Mouse (Mus musculus) monocyte, adult 5-6 weeks (primary cell): ENCODE results near the gene Trim75. TPM values are rescaled to one million over a fixed set of nuclear protein-coding genes. Genes with fewer than 3 reads are reported as not detected.

Experiments used
- ATAC-seq: fragments of 153-309, 156-312 bp; replicated peaks from 2 replicates; pipeline ENCODE4 v1.8.0; 2017; ENCODE audit warnings: mild to moderate bottlenecking; ENCODE audit not compliant: low TSS enrichment, insufficient number of reproducible peaks, severe bottlenecking, poor library complexity, low FRiP score
- total RNA-seq: library from RNA; stranded (forward); fragments of 200-1000, 200-491, 200-594 nt; gene quantifications from 3 replicates; pipeline ENCODE4 v1.2.3, GENCODE M21; 2017

Gene Trim75
- total RNA-seq, 1 experiment from 2014 or later, result not detected

GRCm38 (mm10) chr8:64946820-64947697 lies 40.6 kb downstream of the Trim75 start, which contains the start of gene Tmem192:
Gene Tmem192 (plus strand): TSS chr8:64947185.
- peak; percentile 80 for ATAC-seq

GRCm38 (mm10) chr8:64946441-64946819 lies 41.2 kb downstream of the Trim75 start:
- ATAC-seq, result no peak

GRCm38 (mm10) chr8:64945606-64946005 lies 42.0 kb downstream of the Trim75 start:
- no peak for ATAC-seq

- ATAC-seq, result no peak
These were observed 42.8 kb downstream of the Trim75 start for GRCm38 (mm10) chr8:64944831-64945230.

GRCm38 (mm10) chr8:64942946-64943345 lies 44.7 kb downstream of the Trim75 start:
- ATAC-seq, result no peak

GRCm38 (mm10) chr8:64941495-64941894 lies 46.1 kb downstream of the Trim75 start:
- peak; percentile 64 for ATAC-seq

- ATAC-seq, result no peak
These were observed 46.6 kb downstream of the Trim75 start for GRCm38 (mm10) chr8:64941019-64941418.

- no peak for ATAC-seq
These were observed 52.6 kb downstream of the Trim75 start for GRCm38 (mm10) chr8:64934997-64935396.

Other genes starting within 250 kb of the Trim75 start
- gene Klhl2, start 137.8 kb downstream of the Trim75 start, total RNA-seq, result 29.4 to 59.8 TPM (median 43.6 TPM) in 3 replicates
- 21.7 to 28.7 TPM (median 26.3 TPM) in 3 replicates for gene Tmem192, start 40.6 kb downstream of the Trim75 start, total RNA-seq
- not detected in 3 replicates for gene Trim61, start 30.7 kb upstream of the Trim75 start, total RNA-seq
- gene Trim60, start 30.8 kb upstream of the Trim75 start, total RNA-seq, result not detected in 3 replicates
- gene Apela, start 49.5 kb upstream of the Trim75 start, total RNA-seq, result not detected in 3 replicates
- gene Gm10663, start 87.2 kb upstream of the Trim75 start, total RNA-seq, result not detected in 3 replicates
- gene BC030870, start 141.7 kb upstream of the Trim75 start, total RNA-seq, result not detected in 3 replicates